Mouse (Mus musculus): ENCODE data around the gene Ttc4.

Ttc4 gene

GRCm38 (mm10) chr4:106678442-106679118 is at the start of gene Ttc4:
Gene Ttc4, minus strand, starts transcription at chr4:106678944.
- DNase-seq (ENCODE audit: low spot score in 2 of 2): peak; percentile 83 to 91

GRCm38 (mm10) chr4:106720631-106721030 is 41.9 kb upstream of the Ttc4 start:
- DNase-seq (ENCODE audit: low spot score in 2 of 2): no peak

GRCm38 (mm10) chr4:106713622-106714021 is 34.9 kb upstream of the Ttc4 start:
- DNase-seq (ENCODE audit: low spot score in 2 of 2): no peak

- DNase-seq (ENCODE audit: low spot score in 2 of 2): peak; percentile 31 to 79
These were observed 29.7 kb upstream of the Ttc4 start for GRCm38 (mm10) chr4:106708408-106708807.

GRCm38 (mm10) chr4:106707957-106708356 is 29.2 kb upstream of the Ttc4 start:
- no peak for DNase-seq (ENCODE audit: low spot score in 2 of 2)

- no peak for DNase-seq (ENCODE audit: low spot score in 2 of 2)
These were observed 26.4 kb upstream of the Ttc4 start for GRCm38 (mm10) chr4:106705096-106705665.

- DNase-seq (ENCODE audit: low spot score in 2 of 2): no peak
These were observed 25.7 kb upstream of the Ttc4 start for GRCm38 (mm10) chr4:106704416-106704815.

GRCm38 (mm10) chr4:106703956-106704355 is 25.2 kb upstream of the Ttc4 start:
- DNase-seq (ENCODE audit: low spot score in 2 of 2): no peak

GRCm38 (mm10) chr4:106700798-106701197 is 22.1 kb upstream of the Ttc4 start:
- no peak for DNase-seq (ENCODE audit: low spot score in 2 of 2)

- peak in 1 of 2 experiments; percentile 23 for DNase-seq (ENCODE audit: low spot score in 2 of 2)
These were observed 21.2 kb upstream of the Ttc4 start for GRCm38 (mm10) chr4:106699989-106700388.

GRCm38 (mm10) chr4:106693841-106694430 is 15.2 kb upstream of the Ttc4 start:
- no peak for DNase-seq (ENCODE audit: low spot score in 2 of 2)

GRCm38 (mm10) chr4:106688636-106689296 is 10.0 kb upstream of the Ttc4 start:
- DNase-seq (ENCODE audit: low spot score in 2 of 2): no peak

- no peak for DNase-seq (ENCODE audit: low spot score in 2 of 2)
These were observed 2.2 kb upstream of the Ttc4 start for GRCm38 (mm10) chr4:106680955-106681354.

- DNase-seq (ENCODE audit: low spot score in 2 of 2): no peak
These were observed 408 bp upstream of the Ttc4 start for GRCm38 (mm10) chr4:106679152-106679551.

GRCm38 (mm10) chr4:106676749-106677148 is 2.0 kb downstream of the Ttc4 start:
- no peak for DNase-seq (ENCODE audit: low spot score in 2 of 2)

- DNase-seq (ENCODE audit: low spot score in 2 of 2): no peak
These were observed 12.2 kb downstream of the Ttc4 start for GRCm38 (mm10) chr4:106666546-106666945.

GRCm38 (mm10) chr4:106665673-106666072 is 13.1 kb downstream of the Ttc4 start:
- DNase-seq (ENCODE audit: low spot score in 2 of 2): no peak

- no peak for DNase-seq (ENCODE audit: low spot score in 2 of 2)
These were observed 13.5 kb downstream of the Ttc4 start for GRCm38 (mm10) chr4:106665269-106665668.

- DNase-seq (ENCODE audit: low spot score in 2 of 2): no peak
These were observed 14.0 kb downstream of the Ttc4 start for GRCm38 (mm10) chr4:106664697-106665096.

- DNase-seq (ENCODE audit: low spot score in 2 of 2): no peak
These were observed 14.7 kb downstream of the Ttc4 start for GRCm38 (mm10) chr4:106663956-106664470.

- no peak for DNase-seq (ENCODE audit: low spot score in 2 of 2)
These were observed 23.1 kb downstream of the Ttc4 start for GRCm38 (mm10) chr4:106655681-106656080.

GRCm38 (mm10) chr4:106653051-106653450 is 25.7 kb downstream of the Ttc4 start:
- no peak for DNase-seq (ENCODE audit: low spot score in 2 of 2)

All from thymus, postnatal 10 days (tissue).